Mouse (Mus musculus) B cell, adult 62 days (primary cell): ENCODE results near the gene Tmem202. TPM values are rescaled to one million over a fixed set of nuclear protein-coding genes. Genes with fewer than 3 reads are reported as not detected.

ENCODE experiments used
- total RNA-seq: library from RNA; stranded (reverse); gene quantifications from 4 replicates; pipeline ENCODE4 v1.2.4, GENCODE M21; 2023

Gene Tmem202
- total RNA-seq = 0.50 to 1.3 TPM (median 0.63 TPM) in 4 replicates

DNA sequence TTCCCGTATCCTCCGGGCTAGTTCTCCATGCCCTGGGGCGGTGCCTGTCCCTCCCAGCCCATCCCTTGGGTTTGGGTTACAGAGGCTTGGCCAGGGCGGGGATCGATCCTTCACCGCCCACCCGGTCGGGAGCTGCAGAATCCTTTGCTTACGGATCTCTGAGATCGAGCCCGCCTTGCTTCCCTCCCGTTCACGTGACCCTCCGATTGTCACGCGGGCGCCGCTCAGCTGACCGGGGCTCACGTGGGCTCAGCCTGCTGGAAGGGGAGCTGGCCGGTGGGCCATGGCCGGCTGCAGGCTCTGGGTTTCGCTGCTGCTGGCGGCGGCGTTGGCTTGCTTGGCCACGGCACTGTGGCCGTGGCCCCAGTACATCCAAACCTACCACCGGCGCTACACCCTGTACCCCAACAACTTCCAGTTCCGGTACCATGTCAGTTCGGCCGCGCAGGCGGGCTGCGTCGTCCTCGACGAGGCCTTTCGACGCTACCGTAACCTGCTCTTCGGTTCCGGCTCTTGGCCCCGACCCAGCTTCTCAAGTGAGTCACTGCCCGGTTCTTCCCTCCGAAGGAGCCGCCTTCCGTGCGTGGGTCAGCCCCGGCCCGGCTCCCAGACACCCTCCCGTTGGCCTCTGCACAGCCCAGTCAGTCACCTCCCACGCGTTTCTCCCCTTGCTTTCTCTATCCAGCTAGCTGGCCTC lies at the start of gene Tmem202, which contains the start of gene Hexa:
TSS of gene Tmem202 (minus strand) at position 407 of the 697 bp plus-strand sequence.
TSS of gene Hexa (plus strand) at position 100 of the 697 bp plus-strand sequence.

GRCm38 (mm10) chr9:59577844-59578504 lies 38.3 kb upstream of the Tmem202 start, which contains the start of gene Celf6:
Celf6 (plus strand) TSS chr9:59577917.

DNA sequence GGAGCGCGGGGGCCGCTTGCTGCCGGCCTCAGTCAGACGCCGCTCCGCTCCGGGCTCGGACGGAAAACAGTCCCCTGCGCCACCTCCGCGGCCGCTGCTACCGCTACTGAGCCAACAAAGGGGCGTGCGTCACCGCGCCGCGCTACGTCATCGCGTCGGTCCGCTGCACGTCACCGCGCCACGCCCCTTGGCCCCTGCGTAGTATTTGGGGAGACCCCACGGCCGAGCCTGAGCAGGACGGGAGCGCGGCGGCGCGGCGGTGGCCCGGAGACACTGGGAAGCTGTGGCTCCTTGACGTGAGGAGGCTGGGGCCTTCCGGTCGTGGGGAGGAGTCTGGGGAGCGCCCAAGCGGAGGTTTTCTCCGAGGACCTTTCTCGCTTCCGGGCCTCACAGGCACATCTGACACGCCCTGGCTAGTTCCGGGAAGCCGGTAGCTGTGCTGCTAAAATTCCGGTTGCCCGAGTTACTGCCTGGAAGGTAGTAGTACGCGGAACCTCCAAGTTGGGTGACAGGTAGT lies 53.0 kb downstream of the Tmem202 start, which contains the start of gene Arih1:
TSS of gene Arih1 (minus strand) at position 70 of the 517 bp plus-strand sequence.

Other genes with a start within 250 kb of the Tmem202 start
- gene Adpgk, start 248.3 kb downstream of the Tmem202 start, total RNA-seq = 57.9 to 59.3 TPM (median 58.9 TPM) in 4 replicates
- 4.7 to 8.6 TPM (median 6.3 TPM) in 4 replicates for gene Bbs4, start 186.3 kb downstream of the Tmem202 start, total RNA-seq
- gene Arih1, start 53.2 kb downstream of the Tmem202 start, total RNA-seq = 149 to 170 TPM (median 156 TPM) in 4 replicates
- gene Hexa, start 307 bp downstream of the Tmem202 start, total RNA-seq = 56.7 to 62.4 TPM (median 59.7 TPM) in 4 replicates
- not detected in 4 replicates for gene Celf6, start 38.1 kb upstream of the Tmem202 start, total RNA-seq
- 62.7 to 73.8 TPM (median 65.6 TPM) in 4 replicates for gene Parp6, start 77.4 kb upstream of the Tmem202 start, total RNA-seq
- gene Pkm, start 116.5 kb upstream of the Tmem202 start, total RNA-seq = 253 to 276 TPM (median 267 TPM) in 4 replicates
- 0.16 to 0.39 TPM in 2 of 4 replicates, not detected in the others for gene Gramd2, start 140.3 kb upstream of the Tmem202 start, total RNA-seq
- 1.1 to 4.5 TPM (median 2.4 TPM) in 4 replicates for gene Senp8, start 210.9 kb upstream of the Tmem202 start, total RNA-seq
- 13.7 to 17.2 TPM (median 16.3 TPM) in 4 replicates for gene Myo9a, start 211.0 kb upstream of the Tmem202 start, total RNA-seq